Comparison of ENCODE assay signal across 11 mouse cellular contexts in the genomic region with DNA sequence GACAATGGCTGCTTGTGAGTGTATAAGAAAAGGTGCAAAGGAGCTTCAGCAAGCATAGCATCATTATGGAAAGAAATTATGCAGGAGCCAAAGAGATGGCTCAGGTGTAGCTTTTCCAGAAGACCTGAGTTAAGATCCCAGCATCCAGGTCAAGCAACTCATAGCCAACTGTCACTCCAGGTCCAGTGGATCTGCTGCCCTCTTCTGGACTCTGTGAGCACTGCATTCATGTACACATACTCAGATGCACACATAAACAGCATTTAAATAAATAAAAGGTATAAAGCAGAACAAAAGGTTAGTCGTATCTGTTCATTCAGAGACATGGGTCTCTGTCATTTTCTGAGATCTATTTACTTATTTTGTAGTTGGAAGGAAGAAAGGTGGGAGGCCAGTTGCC.
DNase-seq lines count a peak whose midpoint lies in the region; ATAC-seq and TF ChIP-seq lines count a peak whose summit lies in the region.
"Had no signal": no experiment of that assay in that cellular context is flagged by ENCODE, and none has a peak within 500 bp of the region (broad histone marks: within the 10 kb centered on the region; RNA-seq: fewer than 3 reads in every experiment).

No protein-coding gene starts in this region.

- H3K27ac ChIP-seq in hindbrain, postnatal 0 days = no peak overlapping the region
- no peak overlapping the region for H3K27ac ChIP-seq in hindbrain, embryonic 12.5 days
- H3K27ac ChIP-seq in thymus, adult 2 months (ENCODE audit: control insufficient read depth, insufficient read depth, low read length) = no peak overlapping the region
- H3K27ac ChIP-seq in limb, embryonic 10.5 days = no peak overlapping the region
- H3K27ac ChIP-seq: embryonic facial prominence, embryonic 10.5 days; forebrain, embryonic 13.5 days; lung, embryonic 15.5 days; midbrain, embryonic 15.5 days had no signal

- whole genome bisulfite sequencing in hindbrain, postnatal 0 days = 93% methylated on average over 1 of the region's 1 CpGs
- 94% methylated on average over 1 of the region's 1 CpGs for WGBS in hindbrain, embryonic 12.5 days
- WGBS in thymus, adult 2 months = 88% methylated on average over 1 of the region's 1 CpGs
- 87% methylated on average over 1 of the region's 1 CpGs for WGBS in limb, embryonic 10.5 days

- no peaks in the 10 kb centered on the region for H3K27me3 ChIP-seq in hindbrain, postnatal 0 days (ENCODE audit: insufficient read depth, low read length)
- no peaks in the 10 kb centered on the region for H3K27me3 ChIP-seq in hindbrain, embryonic 12.5 days
- no peaks in the 10 kb centered on the region for H3K27me3 ChIP-seq in thymus, adult 2 months (ENCODE audit: control insufficient read depth, insufficient read depth, low read length)
- H3K27me3 ChIP-seq in limb, embryonic 10.5 days (ENCODE audit: low read depth, poor library complexity, severe bottlenecking) = no peaks in the 10 kb centered on the region
- H3K27me3 ChIP-seq: forebrain, embryonic 13.5 days; lung, embryonic 15.5 days; midbrain, embryonic 15.5 days had no signal

- no peak for ATAC-seq in hindbrain, postnatal 0 days
- no peak for ATAC-seq in hindbrain, embryonic 12.5 days (ENCODE audit: low FRiP score)
- ATAC-seq: forebrain, embryonic 13.5 days; midbrain, embryonic 15.5 days had no signal

- H3K36me3 ChIP-seq in hindbrain, postnatal 0 days (ENCODE audit: insufficient read depth, low read length) = no peaks in the 10 kb centered on the region
- H3K36me3 ChIP-seq in hindbrain, embryonic 12.5 days = no peaks in the 10 kb centered on the region
- no peaks in the 10 kb centered on the region for H3K36me3 ChIP-seq in thymus, adult 2 months (ENCODE audit: control insufficient read depth, insufficient read depth, low read length)
- H3K36me3 ChIP-seq in limb, embryonic 10.5 days = no peaks in the 10 kb centered on the region
- H3K36me3 ChIP-seq: embryonic facial prominence, embryonic 10.5 days; lung, embryonic 15.5 days; midbrain, embryonic 15.5 days had no signal

- no peaks in the 10 kb centered on the region for H3K4me1 ChIP-seq in hindbrain, postnatal 0 days (ENCODE audit: insufficient read depth, low read length)
- H3K4me1 ChIP-seq in hindbrain, embryonic 12.5 days = no peaks in the 10 kb centered on the region
- no peaks in the 10 kb centered on the region for H3K4me1 ChIP-seq in thymus, adult 2 months (replicated peaks; ENCODE audit: control insufficient read depth, insufficient read depth, low read length)
- no peaks in the 10 kb centered on the region for H3K4me1 ChIP-seq in limb, embryonic 10.5 days
- H3K4me1 ChIP-seq: forebrain, embryonic 13.5 days; lung, embryonic 15.5 days; midbrain, embryonic 15.5 days had no signal

- H3K9me3 ChIP-seq in hindbrain, postnatal 0 days (ENCODE audit: low read length) = no peaks in the 10 kb centered on the region
- H3K9me3 ChIP-seq in hindbrain, embryonic 12.5 days (replicated peaks) = no peaks in the 10 kb centered on the region
- H3K9me3 ChIP-seq in limb, embryonic 10.5 days (replicated peaks) = no peaks in the 10 kb centered on the region
- H3K9me3 ChIP-seq: embryonic facial prominence, embryonic 10.5 days; forebrain, embryonic 13.5 days; lung, embryonic 15.5 days; midbrain, embryonic 15.5 days had no signal

- no peak overlapping the region for H3K9ac ChIP-seq in hindbrain, postnatal 0 days (replicated peaks; ENCODE audit: low read length)
- no peak overlapping the region for H3K9ac ChIP-seq in hindbrain, embryonic 12.5 days
- H3K9ac ChIP-seq: forebrain, embryonic 13.5 days; lung, embryonic 15.5 days; midbrain, embryonic 15.5 days had no signal

- no peak for TF ChIP-seq POLR2A in thymus, adult 2 months (IDR thresholded peaks at IDR 0.05; ENCODE audit: control insufficient read depth, extremely low read depth, insufficient read depth, low read length, poor library complexity)

- peak; percentile 42 for TF ChIP-seq CTCF in hindbrain, postnatal 0 days (IDR thresholded peaks at IDR 0.05; ENCODE audit: low read depth)
- no peak for TF ChIP-seq CTCF in thymus, adult 2 months (IDR thresholded peaks at IDR 0.05; ENCODE audit: borderline replicate concordance, control insufficient read depth, extremely low read depth, insufficient read depth, low read length, poor library complexity)

- H3K4me3 ChIP-seq in hindbrain, postnatal 0 days (ENCODE audit: low read length) = no peak overlapping the region
- no peak overlapping the region for H3K4me3 ChIP-seq in hindbrain, embryonic 12.5 days
- H3K4me3 ChIP-seq in thymus, adult 2 months (ENCODE audit: control insufficient read depth, insufficient read depth, low read length) = no peak overlapping the region
- no peak overlapping the region for H3K4me3 ChIP-seq in limb, embryonic 10.5 days
- H3K4me3 ChIP-seq: embryonic facial prominence, embryonic 10.5 days; forebrain, embryonic 13.5 days; lung, embryonic 15.5 days; midbrain, embryonic 15.5 days had no signal

- H3K4me2 ChIP-seq in hindbrain, postnatal 0 days (ENCODE audit: low read depth, low read length) = no peak overlapping the region
- no peak overlapping the region for H3K4me2 ChIP-seq in hindbrain, embryonic 12.5 days (replicated peaks)
- H3K4me2 ChIP-seq: forebrain, embryonic 13.5 days; lung, embryonic 15.5 days; midbrain, embryonic 15.5 days had no signal

- no peak for DNase-seq in hindbrain, postnatal 0 days (ENCODE audit: low spot score)
- DNase-seq in thymus, adult 2 months = peak; percentile 20
- no peak for DNase-seq in thymus, adult 18-20 months
- DNase-seq in embryo, embryonic 9.5 days (ENCODE audit: extremely low spot score) = peak; percentile 9
- no peak for DNase-seq in frontal cortex, adult 2 months (ENCODE audit: extremely low spot score in 1 of 2, low spot score in 1 of 2)
- DNase-seq in limb, embryonic 10.5 days (ENCODE audit: low spot score) = no peak

Comparison
In these comparisons a context has a peak if more than half of its experiments do, and no peak if none do; other contexts are left out.
1. DNase-seq: peak in thymus, adult 2 months (single experiment) and embryo, embryonic 9.5 days (single experiment); none in hindbrain, postnatal 0 days (single experiment), thymus, adult 18-20 months (0 of 2), frontal cortex, adult 2 months (0 of 2) and limb, embryonic 10.5 days (single experiment).